Mouse (Mus musculus) gastrocnemius, postnatal 4 days (tissue): ENCODE measurements around the gene Trim43a. TPM values are rescaled to one million over a fixed set of nuclear protein-coding genes. Genes with fewer than 3 reads are reported as not detected.

Experiments used
- total RNA-seq, 2 experiments: library from RNA; stranded (reverse); gene quantifications; 2 replicates each; pipeline ENCODE4 v1.2.3; 2021

Trim43a gene
- total RNA-seq, 2 experiments from 2014 or later: not detected

Other genes starting within 250 kb of the Trim43a start
- 10 to 100 TPM; 24.7 to 25.6 TPM for gene Snx14, start 141.9 kb upstream of the Trim43a start, total RNA-seq
- 1 to 10 TPM; 1.2 to 1.7 TPM for gene Gm20537, start 124.3 kb upstream of the Trim43a start, total RNA-seq
- 100 to 1,000 TPM in 1 of 2 experiments, 10 to 100 TPM in 1; 91.0 to 105 TPM for gene Syncrip, start 98.3 kb upstream of the Trim43a start, total RNA-seq
- 1 to 10 TPM; 6.1 to 6.3 TPM for gene Zfp949, start 32.9 kb upstream of the Trim43a start, total RNA-seq
- 10 to 100 TPM; 18.3 to 18.9 TPM for gene Mthfsl, start 139.4 kb downstream of the Trim43a start, total RNA-seq
- under 1 TPM in 1 of 2 experiments, not detected in 1; 0.47 TPM for gene Bcl2a1d, start 151.0 kb downstream of the Trim43a start, total RNA-seq